Mouse (Mus musculus): ENCODE measurements around the gene Uqcrfs1. TPM values are rescaled to one million over a fixed set of nuclear protein-coding genes. Genes with fewer than 3 reads are reported as not detected.
A peak's percentile ranks its signal among the peaks of the same experiment; 100 is the strongest.

Uqcrfs1 gene
- polyA plus RNA-seq (2015; fragmentation: Nextera tagmentation; extraction: Ambion mirVana): 191 and 193 TPM in 2 replicates

GRCm38 (mm10) chr13:30544856-30545604 is at the start of gene Uqcrfs1:
Uqcrfs1 (minus strand) TSS chr13:30545362.
- ATAC-seq (ENCODE audit: low FRiP score, low read depth): peak; percentile 99
- no peaks in the 10 kb centered on the region for H3K27me3 ChIP-seq
- peaks cover 9% of the 10 kb centered on the region for H3K36me3 ChIP-seq
- under 1% methylated on average over 82 of the region's 82 CpGs for WGBS
- no peaks in the 10 kb centered on the region for H3K9me3 ChIP-seq
- H3K27ac ChIP-seq: peak within 1 kb of the TSS; percentile 33; the same call in 1 of the 2 replicates
- H3K4me1 ChIP-seq: peaks cover 15% of the 10 kb centered on the region
- peak within 1 kb of the TSS; percentile 99 for H3K4me3 ChIP-seq
- H3K9ac ChIP-seq: peak within 1 kb of the TSS; percentile 94
- peak within 1 kb of the TSS; percentile 83 for H3K4me2 ChIP-seq (replicated peaks)

- no peaks in the 10 kb centered on the region for H3K27me3 ChIP-seq
- H3K9me3 ChIP-seq: no peaks in the 10 kb centered on the region
- H3K4me2 ChIP-seq (replicated peaks): no peak overlapping the region
- ATAC-seq (ENCODE audit: low FRiP score, low read depth): no peak
- no peaks in the 10 kb centered on the region for H3K4me1 ChIP-seq
- no peak overlapping the region for H3K4me3 ChIP-seq
- 92% methylated on average over 3 of the region's 3 CpGs for WGBS
- no peak overlapping the region for H3K27ac ChIP-seq
- no peaks in the 10 kb centered on the region for H3K36me3 ChIP-seq
- no peak overlapping the region for H3K9ac ChIP-seq
Measured at GRCm38 (mm10) chr13:30585786-30586185, 40.6 kb upstream of the Uqcrfs1 start.

GRCm38 (mm10) chr13:30582541-30582940 is 37.4 kb upstream of the Uqcrfs1 start:
- H3K27me3 ChIP-seq: no peaks in the 10 kb centered on the region

GRCm38 (mm10) chr13:30578806-30579205 is 33.6 kb upstream of the Uqcrfs1 start:
- 74% methylated on average over 2 of the region's 2 CpGs for WGBS
- H3K4me3 ChIP-seq: no peak overlapping the region
- H3K4me1 ChIP-seq: no peaks in the 10 kb centered on the region
- H3K4me2 ChIP-seq (replicated peaks): no peak overlapping the region
- H3K9ac ChIP-seq: no peak overlapping the region
- H3K9me3 ChIP-seq: no peaks in the 10 kb centered on the region
- ATAC-seq (ENCODE audit: low FRiP score, low read depth): no peak
- H3K36me3 ChIP-seq: no peaks in the 10 kb centered on the region
- H3K27me3 ChIP-seq: no peaks in the 10 kb centered on the region
- no peak overlapping the region for H3K27ac ChIP-seq

More at GRCm38 (mm10) chr13:30582541-30582940, 37.4 kb upstream of the Uqcrfs1 start:
- ATAC-seq (ENCODE audit: low FRiP score, low read depth): no peak
- Histone ChIP-seq H3K27ac (no peak overlapping the region), H3K4me3 (no peak overlapping the region), H3K4me1 (no peaks in the 10 kb centered on the region), H3K36me3 (no peaks in the 10 kb centered on the region), H3K4me2 (replicated peaks) (no peak overlapping the region), H3K9ac (no peak overlapping the region), H3K9me3 (no peaks in the 10 kb centered on the region)
- 70% methylated on average over 2 of the region's 2 CpGs for WGBS

GRCm38 (mm10) chr13:30576819-30577218 is 31.7 kb upstream of the Uqcrfs1 start:
- H3K27ac ChIP-seq: no peak overlapping the region
- H3K9ac ChIP-seq: no peak overlapping the region
- no peaks in the 10 kb centered on the region for H3K36me3 ChIP-seq
- no peaks in the 10 kb centered on the region for H3K27me3 ChIP-seq
- no peak overlapping the region for H3K4me2 ChIP-seq (replicated peaks)
- no peaks in the 10 kb centered on the region for H3K9me3 ChIP-seq
- no peak for ATAC-seq (ENCODE audit: low FRiP score, low read depth)
- 83% methylated on average over 2 of the region's 2 CpGs for WGBS
- no peak overlapping the region for H3K4me3 ChIP-seq
- no peaks in the 10 kb centered on the region for H3K4me1 ChIP-seq

GRCm38 (mm10) chr13:30572971-30573370 is 27.8 kb upstream of the Uqcrfs1 start:
- Histone ChIP-seq H3K27ac (no peak overlapping the region), H3K4me1 (no peaks in the 10 kb centered on the region), H3K9me3 (no peaks in the 10 kb centered on the region), H3K4me3 (no peak overlapping the region), H3K36me3 (no peaks in the 10 kb centered on the region), H3K27me3 (no peaks in the 10 kb centered on the region), H3K4me2 (replicated peaks) (no peak overlapping the region), H3K9ac (no peak overlapping the region)
- 74% methylated on average over 4 of the region's 4 CpGs for WGBS
- no peak for ATAC-seq (ENCODE audit: low FRiP score, low read depth)

GRCm38 (mm10) chr13:30570182-30570581 is 25.0 kb upstream of the Uqcrfs1 start:
- H3K9ac ChIP-seq: no peak overlapping the region
- no peak for ATAC-seq (ENCODE audit: low FRiP score, low read depth)
- WGBS: 95% methylated on average over 1 of the region's 1 CpGs

GRCm38 (mm10) chr13:30567571-30567970 is 22.4 kb upstream of the Uqcrfs1 start:
- Histone ChIP-seq H3K4me2 (replicated peaks) (no peak overlapping the region), H3K4me1 (no peaks in the 10 kb centered on the region), H3K27me3 (no peaks in the 10 kb centered on the region), H3K4me3 (no peak overlapping the region), H3K9ac (no peak overlapping the region), H3K36me3 (no peaks in the 10 kb centered on the region), H3K27ac (no peak overlapping the region), H3K9me3 (no peaks in the 10 kb centered on the region)
- ATAC-seq (ENCODE audit: low FRiP score, low read depth): no peak
- 86% methylated on average over 7 of the region's 7 CpGs for WGBS

More at GRCm38 (mm10) chr13:30570182-30570581, 25.0 kb upstream of the Uqcrfs1 start:
- no peaks in the 10 kb centered on the region for H3K36me3 ChIP-seq
- no peak overlapping the region for H3K4me3 ChIP-seq
- H3K9me3 ChIP-seq: no peaks in the 10 kb centered on the region
- H3K4me2 ChIP-seq (replicated peaks): no peak overlapping the region
- no peaks in the 10 kb centered on the region for H3K4me1 ChIP-seq
- no peaks in the 10 kb centered on the region for H3K27me3 ChIP-seq
- H3K27ac ChIP-seq: no peak overlapping the region

GRCm38 (mm10) chr13:30566767-30567166 is 21.6 kb upstream of the Uqcrfs1 start:
- ATAC-seq (ENCODE audit: low FRiP score, low read depth): no peak
- H3K36me3 ChIP-seq: no peaks in the 10 kb centered on the region
- no peak overlapping the region for H3K9ac ChIP-seq
- no peak overlapping the region for H3K27ac ChIP-seq
- no peaks in the 10 kb centered on the region for H3K27me3 ChIP-seq
- no peak overlapping the region for H3K4me2 ChIP-seq (replicated peaks)
- H3K4me1 ChIP-seq: no peaks in the 10 kb centered on the region
- H3K9me3 ChIP-seq: no peaks in the 10 kb centered on the region
- WGBS: 67% methylated on average over 8 of the region's 8 CpGs
- H3K4me3 ChIP-seq: no peak overlapping the region

GRCm38 (mm10) chr13:30560603-30561002 is 15.4 kb upstream of the Uqcrfs1 start:
- 74% methylated on average over 1 of the region's 1 CpGs for WGBS
- no peak for ATAC-seq (ENCODE audit: low FRiP score, low read depth)
- Histone ChIP-seq H3K36me3 (no peaks in the 10 kb centered on the region), H3K9me3 (no peaks in the 10 kb centered on the region), H3K27me3 (no peaks in the 10 kb centered on the region), H3K4me2 (replicated peaks) (no peak overlapping the region), H3K4me3 (no peak overlapping the region), H3K4me1 (no peaks in the 10 kb centered on the region), H3K9ac (no peak overlapping the region), H3K27ac (no peak overlapping the region)

GRCm38 (mm10) chr13:30560052-30560451 is 14.9 kb upstream of the Uqcrfs1 start:
- ATAC-seq (ENCODE audit: low FRiP score, low read depth): no peak
- 80% methylated on average over 5 of the region's 5 CpGs for WGBS

GRCm38 (mm10) chr13:30557751-30558150 is 12.6 kb upstream of the Uqcrfs1 start:
- Histone ChIP-seq H3K4me3 (no peak overlapping the region), H3K27me3 (no peaks in the 10 kb centered on the region), H3K9ac (no peak overlapping the region), H3K9me3 (no peaks in the 10 kb centered on the region), H3K27ac (no peak overlapping the region), H3K4me1 (no peaks in the 10 kb centered on the region), H3K36me3 (no peaks in the 10 kb centered on the region), H3K4me2 (replicated peaks) (no peak overlapping the region)
- no peak for ATAC-seq (ENCODE audit: low FRiP score, low read depth)
- WGBS: 84% methylated on average over 2 of the region's 2 CpGs

More at GRCm38 (mm10) chr13:30560052-30560451, 14.9 kb upstream of the Uqcrfs1 start:
- Histone ChIP-seq H3K4me3 (no peak overlapping the region), H3K4me2 (replicated peaks) (no peak overlapping the region), H3K9me3 (no peaks in the 10 kb centered on the region), H3K27ac (no peak overlapping the region), H3K9ac (no peak overlapping the region), H3K36me3 (no peaks in the 10 kb centered on the region), H3K4me1 (no peaks in the 10 kb centered on the region), H3K27me3 (no peaks in the 10 kb centered on the region)

All from limb, embryonic 13.5 days (tissue).